Mouse (Mus musculus): ENCODE measurements around the gene Gart.

The Gart gene

DNA sequence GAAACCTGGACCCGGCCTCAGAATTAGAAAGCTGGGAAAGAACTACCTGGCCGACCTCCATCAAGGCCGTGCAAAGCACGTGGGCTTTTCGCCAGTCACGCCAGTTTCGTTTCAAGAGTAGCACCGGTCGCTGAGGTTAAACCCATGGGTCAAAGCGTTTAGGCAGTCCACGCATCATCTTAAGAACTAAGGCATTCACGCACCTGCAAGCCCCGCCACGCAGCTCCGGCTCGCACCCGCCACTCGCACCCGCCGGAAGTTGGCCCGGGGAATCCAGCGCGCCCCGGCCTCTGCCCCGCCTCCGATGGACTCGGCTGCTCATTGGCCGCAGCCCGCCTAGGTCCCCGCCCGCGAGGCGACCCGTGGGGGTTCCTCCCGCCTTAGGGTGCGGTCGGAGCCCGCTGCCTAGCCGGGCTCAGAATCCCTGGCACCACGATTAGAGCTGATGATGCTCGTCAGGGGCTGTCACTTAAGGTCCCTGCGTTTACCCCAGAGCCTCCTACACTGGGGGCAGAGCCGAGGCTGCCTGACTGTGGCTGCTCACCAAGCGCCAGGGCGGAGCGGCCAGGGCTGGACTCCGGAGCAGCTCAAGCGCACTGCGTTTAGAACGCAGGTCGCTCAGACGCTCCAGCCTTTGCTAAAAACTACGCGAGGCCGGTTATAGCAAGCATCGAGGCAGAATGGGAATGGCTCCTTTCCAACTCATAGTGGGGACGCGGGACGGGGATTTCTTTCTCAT, at the start of gene Gart:
Gene Gart (minus strand): TSS at position 272 of the 739 bp plus-strand sequence.
- DNase-seq, result peak; percentile 95

GRCm38 (mm10) chr16:91695108-91695755, 48.5 kb upstream of the Gart start:
- DNase-seq, result no peak

GRCm38 (mm10) chr16:91694455-91695084, 47.8 kb upstream of the Gart start:
- DNase-seq, result peak; percentile 71

DNA sequence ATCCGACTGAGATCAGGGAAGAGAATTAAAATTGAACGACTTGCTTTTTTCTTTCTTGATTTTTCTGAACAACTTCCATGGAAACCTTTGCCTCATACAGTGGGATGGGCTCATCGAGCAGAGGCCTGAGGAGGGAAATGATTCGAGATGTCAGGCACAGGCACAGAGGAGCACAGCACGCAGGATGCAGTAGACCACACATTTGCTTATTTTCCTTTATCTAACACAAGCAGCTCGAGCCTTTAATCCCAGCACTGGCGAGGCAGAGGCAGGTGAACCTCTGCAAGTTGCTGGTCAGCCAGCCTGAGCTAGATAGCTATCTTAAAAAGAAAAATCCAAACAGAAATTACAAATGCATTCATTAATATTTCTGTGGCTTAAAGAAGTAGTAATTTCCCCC, 43.0 kb upstream of the Gart start:
- DNase-seq, result no peak

DNA sequence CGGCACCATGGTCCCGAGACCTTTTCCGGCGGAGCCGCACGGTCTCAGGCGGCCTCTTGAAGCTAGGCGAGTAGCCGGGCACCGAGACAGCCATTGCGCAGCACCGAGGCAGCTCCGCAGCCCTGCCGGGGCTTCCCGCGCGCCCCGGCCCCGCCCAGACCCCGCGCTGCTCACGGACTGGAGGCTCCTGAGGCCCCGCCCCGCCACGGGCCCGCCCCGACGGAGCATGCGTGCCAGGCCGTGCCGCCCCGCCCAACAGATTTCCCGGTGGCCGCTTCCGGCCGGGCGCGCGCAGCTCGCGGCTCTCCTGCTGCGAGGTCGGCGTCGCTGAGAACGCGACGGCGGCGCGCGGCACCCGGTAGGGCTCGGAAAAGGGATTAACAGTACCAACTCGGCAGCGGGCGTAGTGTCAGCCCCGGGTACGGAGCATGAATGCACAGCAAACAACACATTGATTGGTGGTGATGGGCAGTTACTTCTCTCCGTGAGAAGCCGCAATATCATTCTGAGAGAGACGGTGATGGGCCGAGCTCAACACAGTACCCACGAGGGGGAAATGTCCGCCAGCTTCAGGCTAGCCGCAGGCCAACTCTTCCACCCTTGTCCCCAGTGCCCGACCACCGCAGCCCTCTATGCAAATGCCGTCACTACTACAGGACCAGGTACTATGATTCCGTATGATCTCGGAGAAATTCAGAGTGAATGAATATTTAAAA, 42.0 kb upstream of the Gart start, which contains the start of gene Donson:
Gene Donson (minus strand): TSS at position 152 of the 716 bp plus-strand sequence.
- peak; percentile 95 for DNase-seq

- no peak for DNase-seq
Measured at GRCm38 (mm10) chr16:91688023-91688618, 41.4 kb upstream of the Gart start.

GRCm38 (mm10) chr16:91686369-91686768, 39.6 kb upstream of the Gart start:
- no peak for DNase-seq

GRCm38 (mm10) chr16:91685526-91685925, 38.8 kb upstream of the Gart start:
- DNase-seq, result no peak

DNA sequence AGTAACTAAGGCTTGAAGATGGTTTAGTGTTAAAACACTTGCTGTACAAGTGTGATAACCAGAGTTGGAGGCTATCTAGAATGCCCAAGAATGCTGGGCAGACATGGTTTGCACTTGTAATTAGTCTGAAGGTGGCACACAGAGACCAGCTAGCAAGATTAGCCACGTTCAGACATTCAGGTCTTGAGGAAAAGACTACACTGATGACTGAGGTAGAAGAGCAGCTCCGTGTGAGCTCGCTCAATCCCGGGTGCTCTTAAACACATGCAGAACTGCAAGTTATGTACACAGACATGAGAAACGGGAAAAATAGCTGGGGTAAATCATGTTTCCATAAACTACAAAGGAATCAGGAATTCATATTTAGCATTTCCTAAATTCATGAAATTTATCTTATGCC, 33.9 kb upstream of the Gart start:
- DNase-seq, result no peak

- DNase-seq, result no peak
Measured at GRCm38 (mm10) chr16:91678147-91678911, 31.6 kb upstream of the Gart start.

- DNase-seq, result no peak
Measured at GRCm38 (mm10) chr16:91674500-91674899, 27.7 kb upstream of the Gart start.

GRCm38 (mm10) chr16:91663795-91664194, 17.0 kb upstream of the Gart start:
- no peak for DNase-seq

DNA sequence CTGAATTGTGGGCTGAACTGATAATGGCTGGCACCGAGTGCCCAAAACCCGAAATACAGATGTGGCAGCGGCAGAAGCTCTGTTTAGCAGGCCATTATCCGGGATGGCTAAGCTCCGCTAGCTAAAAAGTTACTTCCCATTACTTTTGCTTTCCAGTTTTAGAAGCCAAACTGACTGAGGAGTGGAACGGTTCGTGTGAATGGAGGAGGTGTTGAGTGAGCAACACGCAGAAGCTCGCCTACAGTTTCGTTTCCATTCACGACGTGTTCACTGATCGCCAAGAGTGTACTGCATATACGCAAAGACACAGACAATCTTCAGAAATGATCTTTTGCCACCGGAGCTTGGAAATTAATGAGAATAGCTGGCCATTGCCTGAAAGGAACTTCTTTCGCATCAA, 15.6 kb upstream of the Gart start:
- DNase-seq, result no peak

DNA sequence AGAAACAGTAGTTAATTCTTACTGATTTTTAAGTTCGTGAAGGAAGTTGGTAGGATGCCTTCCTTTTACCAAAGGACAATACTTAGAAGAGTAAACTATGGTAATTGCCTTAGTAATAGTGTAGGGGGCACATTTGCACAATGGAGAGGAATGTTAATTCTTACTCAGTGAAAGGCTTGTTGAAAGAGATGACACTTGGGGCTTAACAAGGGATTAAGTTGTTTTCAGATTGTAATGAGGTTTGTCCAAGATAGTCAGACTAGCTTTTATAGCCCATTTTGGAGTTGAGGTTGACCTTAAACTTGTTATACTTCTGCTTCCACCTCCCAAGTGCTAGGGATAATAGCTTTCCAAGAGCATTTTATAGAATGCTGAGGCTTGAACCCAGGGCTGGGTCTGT, 14.6 kb upstream of the Gart start:
- no peak for DNase-seq

- DNase-seq, result no peak
Measured at GRCm38 (mm10) chr16:91659798-91660197, 13.0 kb upstream of the Gart start.

DNA sequence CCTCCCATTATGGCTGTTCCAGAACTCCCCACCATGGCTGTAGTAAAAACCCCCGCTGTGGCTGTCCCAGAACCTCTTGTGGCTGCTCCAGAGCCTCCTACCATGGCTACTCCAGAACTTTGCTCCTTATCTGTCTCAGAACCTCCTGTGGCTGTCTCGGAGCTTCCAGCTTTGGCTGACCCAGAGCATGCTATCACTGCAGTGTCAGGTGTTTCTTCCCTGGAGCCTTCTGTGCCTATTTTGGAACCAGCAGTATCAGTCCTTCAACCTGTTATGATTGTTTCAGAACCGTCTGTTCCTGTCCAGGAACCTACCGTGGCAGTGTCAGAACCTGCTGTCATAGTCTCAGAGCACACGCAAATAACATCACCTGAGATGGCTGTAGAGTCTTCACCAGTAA, 11.7 kb upstream of the Gart start:
- no peak for DNase-seq

- no peak for DNase-seq
Measured at GRCm38 (mm10) chr16:91657285-91657684, 10.5 kb upstream of the Gart start.

DNA sequence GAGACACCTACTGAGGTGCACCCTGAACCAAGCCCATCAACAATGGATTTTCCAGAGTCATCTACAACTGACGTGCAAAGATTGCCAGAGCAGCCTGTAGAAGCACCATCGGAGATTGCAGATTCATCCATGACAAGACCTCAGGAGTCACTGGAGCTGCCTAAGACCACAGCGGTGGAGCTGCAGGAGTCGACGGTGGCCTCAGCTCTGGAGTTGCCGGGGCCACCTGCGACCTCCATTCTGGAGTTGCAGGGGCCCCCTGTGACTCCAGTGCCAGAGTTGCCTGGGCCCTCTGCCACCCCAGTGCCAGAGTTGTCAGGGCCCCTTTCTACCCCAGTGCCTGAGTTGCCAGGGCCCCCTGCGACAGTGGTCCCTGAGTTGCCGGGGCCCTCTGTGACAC, 8.5 kb upstream of the Gart start:
- DNase-seq, result no peak

- no peak for DNase-seq
Measured at GRCm38 (mm10) chr16:91652191-91652590, 5.4 kb upstream of the Gart start.

DNA sequence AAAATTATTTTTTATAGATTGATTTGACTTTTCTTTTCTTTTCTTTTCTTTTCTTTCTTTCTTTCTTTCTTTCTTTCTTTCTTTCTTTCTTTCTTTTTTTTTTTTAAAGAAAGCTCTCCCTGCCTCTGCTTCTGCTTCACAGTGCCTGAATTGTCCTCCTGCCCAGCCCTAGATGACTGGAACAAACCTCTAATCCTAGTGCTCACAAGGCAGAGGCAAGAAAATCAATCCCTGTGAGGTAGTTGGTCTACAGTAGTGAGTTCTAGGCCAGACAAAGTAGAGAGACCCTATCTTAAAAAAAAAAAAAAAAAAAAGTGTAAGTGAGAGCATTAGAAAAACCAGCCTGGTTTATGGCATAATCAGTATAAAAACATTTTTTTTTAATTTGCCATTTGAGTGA, 3.0 kb upstream of the Gart start:
- no peak for DNase-seq

GRCm38 (mm10) chr16:91649246-91649645, 2.5 kb upstream of the Gart start:
- no peak for DNase-seq

GRCm38 (mm10) chr16:91648220-91648550, 1.4 kb upstream of the Gart start:
- DNase-seq, result peak; percentile 79

Data from thymus, postnatal 25 days (tissue).